Mouse (Mus musculus) testis, postnatal 14 days (tissue): Measurements from ENCODE around the gene Pgghg.
A peak's percentile ranks its signal among the peaks of the same experiment; 100 is the strongest.
"Not testable (repeated sequence)": the region's sequence is repeated elsewhere in the genome, so short reads cannot be mapped to it uniquely, and the experiment has no call there.

Experiments used
- DNase-seq: peaks from one replicate; pipeline ENCODE4 v3.0.0; 2021; ENCODE audit warnings: low spot score

Gene Pgghg

GRCm38 (mm10) chr7:140955758-140956555, 14.8 kb downstream of the Pgghg start, which contains the start of the genes Gm45717 and Ifitm2:
Gm45717 (minus strand) TSS chr7:140955937.
Ifitm2 (minus strand) TSS chr7:140955987.
- peak; percentile 73 for DNase-seq

DNA sequence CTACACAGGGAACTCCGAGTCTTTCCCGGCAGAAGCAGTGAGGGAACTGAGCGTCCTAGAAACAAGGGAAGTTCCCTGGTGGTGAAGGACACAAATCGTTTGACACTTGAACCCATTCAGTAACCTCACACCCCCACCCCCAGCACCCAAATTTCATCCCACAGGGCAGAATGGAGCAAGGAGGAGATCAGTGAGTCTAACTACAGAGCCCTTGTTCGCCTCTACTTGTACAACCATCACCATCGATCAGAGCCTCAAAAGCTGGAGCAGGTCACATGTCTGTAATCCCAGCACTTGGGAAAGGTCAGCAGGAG, 15.3 kb downstream of the Pgghg start:
- DNase-seq: no peak

DNA sequence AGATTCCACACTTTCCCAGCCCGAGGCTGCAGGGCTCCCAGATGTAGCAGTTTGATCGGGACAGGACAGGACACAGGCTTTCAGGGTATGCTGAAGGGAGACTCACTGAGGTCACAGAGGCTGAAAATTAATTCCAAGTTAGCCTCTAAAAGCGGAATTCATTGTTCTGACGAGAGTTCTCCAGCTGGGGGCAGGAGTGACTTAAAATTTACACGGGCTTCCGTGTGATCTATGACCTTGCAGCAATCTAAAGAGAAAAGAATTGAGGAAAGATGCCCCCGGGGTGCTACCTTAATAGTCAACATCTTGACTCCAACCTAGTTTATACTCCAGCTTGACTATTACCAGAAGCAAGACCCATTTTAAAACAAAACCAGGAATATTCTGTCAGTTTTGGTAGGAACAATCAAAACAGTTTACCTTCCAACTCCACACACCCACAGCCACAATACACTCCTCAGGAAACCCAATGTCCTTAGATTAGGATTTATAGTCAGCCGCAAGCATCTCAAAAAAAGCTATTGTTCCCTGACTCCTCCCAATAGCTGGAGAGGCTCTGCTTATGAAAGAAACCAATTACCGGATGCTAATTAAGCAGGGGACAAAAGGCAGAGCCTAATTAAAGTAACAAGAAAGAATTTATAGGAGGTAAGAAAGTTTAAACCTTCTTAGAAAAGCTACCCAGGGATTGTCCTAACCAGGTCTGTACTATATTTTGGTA, 18.1 kb downstream of the Pgghg start:
- no peak for DNase-seq

GRCm38 (mm10) chr7:140960026-140960425, 18.8 kb downstream of the Pgghg start:
- DNase-seq: no peak

DNA sequence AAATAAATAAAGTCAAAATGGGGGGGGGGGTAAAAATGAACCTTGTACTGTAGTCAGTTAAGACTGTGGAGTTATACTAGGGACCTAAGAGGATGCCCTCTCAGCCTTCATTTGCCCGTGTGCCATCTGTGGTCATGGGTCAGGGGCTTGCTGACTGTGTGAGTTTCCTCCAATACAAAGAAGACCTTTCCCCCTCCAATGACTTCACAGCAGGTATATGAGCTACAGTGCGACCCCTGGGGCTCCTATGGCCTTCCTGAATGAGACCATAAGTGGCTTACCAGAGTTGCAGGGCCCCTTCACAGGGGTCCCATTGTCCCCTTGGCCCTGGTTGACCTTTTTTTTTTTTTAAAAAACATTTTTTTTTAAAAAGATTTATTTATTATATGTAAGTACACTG, 20.2 kb downstream of the Pgghg start:
- DNase-seq: no peak

- DNase-seq: no peak
These were observed 21.5 kb downstream of the Pgghg start for GRCm38 (mm10) chr7:140962733-140963132.

DNA sequence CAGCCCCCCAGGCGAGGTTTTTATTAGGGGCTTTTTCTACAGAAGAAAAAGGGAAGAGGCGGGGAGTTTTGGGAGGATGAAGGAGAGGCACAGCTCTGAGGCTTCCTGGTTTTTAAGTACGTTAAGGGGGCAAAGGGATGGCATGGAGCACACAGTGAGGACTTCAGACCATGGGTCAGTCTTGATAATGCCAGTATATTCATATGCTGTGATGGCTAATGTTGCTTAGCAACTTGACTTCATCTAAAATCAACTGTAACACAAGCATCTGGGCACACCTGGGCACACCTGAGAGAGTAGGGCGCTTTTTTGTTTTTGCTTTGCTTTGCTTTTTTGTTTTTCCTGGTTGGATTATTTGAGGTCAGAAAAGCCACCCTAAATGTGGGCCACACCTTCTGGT, 25.7 kb downstream of the Pgghg start, which contains the start of gene Ifitm1:
Gene Ifitm1, plus strand, starts transcription at position 301 of the 400 bp plus-strand sequence.
- DNase-seq: no peak

DNA sequence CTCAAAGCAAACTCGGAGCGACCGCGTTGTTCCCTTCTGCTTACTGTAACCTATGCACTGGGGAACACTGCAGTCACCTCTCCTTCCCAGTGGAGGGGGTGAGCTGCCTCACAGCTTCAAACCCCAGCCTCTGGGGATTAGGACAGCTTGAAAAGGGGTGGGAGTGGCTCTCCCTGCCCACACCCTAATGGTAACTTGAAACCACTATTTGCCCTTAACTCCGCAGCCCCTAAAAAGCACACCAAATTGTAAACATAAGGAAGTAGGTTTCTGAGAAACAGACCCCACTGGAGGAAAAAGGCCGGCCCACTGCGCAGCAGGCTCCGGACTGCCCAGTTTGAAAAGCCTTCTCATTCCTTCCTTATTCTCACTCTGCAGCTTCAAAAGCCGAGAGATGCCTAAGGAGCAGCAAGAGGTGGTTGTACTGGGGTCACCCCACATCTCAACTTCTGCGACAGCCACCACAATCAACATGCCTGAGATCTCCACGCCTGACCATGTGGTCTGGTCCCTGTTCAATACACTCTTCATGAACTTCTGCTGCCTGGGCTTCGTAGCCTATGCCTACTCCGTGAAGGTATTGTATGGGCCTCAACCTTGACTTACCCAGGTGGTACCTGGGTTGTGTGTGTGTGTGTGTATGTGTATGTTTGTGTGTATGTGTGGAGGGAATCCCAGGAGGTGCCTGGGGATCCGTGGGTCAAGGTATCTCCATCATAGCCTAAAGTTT, 26.8 kb downstream of the Pgghg start:
- no peak for DNase-seq

GRCm38 (mm10) chr7:140968710-140969109, 27.5 kb downstream of the Pgghg start:
- not testable (repeated sequence) for DNase-seq

DNA sequence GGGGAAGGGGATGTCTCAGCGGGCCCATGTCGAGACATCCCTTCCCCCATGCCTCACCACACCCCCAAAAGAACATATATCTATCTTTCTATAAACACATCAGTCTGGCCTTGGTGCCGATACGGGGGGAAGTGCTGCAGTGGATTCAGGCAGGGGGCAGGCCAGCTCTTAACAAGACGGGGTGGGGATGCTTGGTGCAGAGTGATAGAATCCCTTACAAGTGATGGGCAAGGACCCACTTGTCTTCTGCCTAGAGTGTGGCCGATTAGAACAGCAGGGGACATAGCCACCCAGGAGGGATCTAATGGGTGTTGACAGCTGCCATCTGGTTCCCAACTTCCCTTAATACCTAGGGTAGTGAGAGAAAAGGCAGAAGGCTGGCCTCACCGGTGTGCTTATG, 29.7 kb downstream of the Pgghg start:
- DNase-seq: no peak

DNA sequence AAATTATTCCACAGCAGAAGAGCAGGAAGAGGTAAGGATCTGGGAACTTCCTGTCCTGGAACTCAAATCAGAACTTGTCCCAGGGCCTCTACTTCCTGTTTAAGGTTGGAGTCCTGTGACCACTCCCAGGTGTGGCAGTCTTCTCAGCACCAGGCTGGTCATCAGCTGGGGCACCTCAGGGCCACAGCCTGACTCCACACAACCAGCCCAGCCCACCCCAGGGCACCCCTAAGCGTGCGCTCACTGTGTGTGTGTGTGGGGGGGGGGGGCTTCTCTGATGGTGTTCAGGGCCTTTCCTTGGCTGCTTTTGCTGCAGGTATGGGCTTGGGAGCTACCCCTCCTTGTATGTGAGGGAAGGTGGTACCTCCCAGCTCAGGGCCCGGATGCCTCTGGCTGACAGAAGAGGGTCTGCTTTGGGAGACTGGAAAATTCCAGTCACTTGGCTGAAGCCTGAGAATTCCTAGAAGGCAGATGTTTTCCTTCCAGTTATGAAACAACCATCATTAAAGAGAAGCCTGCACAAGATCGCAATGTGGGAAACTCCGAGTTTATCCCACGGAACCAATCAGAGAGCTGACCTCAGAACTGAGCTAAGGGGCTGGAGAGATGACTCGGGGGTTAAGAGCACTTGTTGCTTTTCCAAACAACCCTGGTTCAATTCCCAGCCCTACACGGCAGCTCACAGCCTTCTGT, 30.4 kb downstream of the Pgghg start:
- no peak for DNase-seq

DNA sequence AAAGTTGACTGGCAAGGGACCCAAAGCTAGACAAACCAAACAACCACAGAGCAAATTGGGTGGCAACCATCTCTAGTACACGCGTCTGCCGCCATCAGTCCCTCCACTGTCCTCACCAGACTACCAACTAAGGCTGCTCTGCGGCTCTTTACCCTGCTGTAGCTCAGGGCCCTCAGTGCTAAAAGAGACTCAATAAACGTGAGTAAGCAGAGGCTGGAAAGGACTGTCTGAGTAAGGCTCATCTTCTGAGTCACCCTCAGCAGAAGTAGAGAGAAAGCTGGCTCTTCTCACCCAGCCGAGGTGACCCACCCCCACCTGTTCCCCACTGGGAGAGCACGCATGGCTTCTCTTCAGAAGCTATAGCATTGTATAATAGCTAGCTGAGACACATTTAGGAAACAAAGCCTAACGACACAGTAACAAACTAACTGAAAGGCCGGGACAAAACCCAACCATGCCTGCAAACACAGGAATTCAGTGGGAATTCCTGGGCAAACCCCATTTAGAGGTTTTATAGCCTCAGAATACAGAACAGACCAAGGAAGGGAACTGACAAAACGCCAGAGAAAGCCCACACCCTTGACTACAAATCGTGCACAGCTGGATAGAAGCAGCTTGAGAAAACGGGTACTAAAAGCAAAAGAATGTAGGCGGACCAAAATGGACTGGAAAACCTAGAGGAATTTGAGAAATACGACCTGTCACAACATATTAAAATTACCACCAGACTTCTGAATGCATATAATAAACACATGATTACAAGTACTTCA, 32.4 kb downstream of the Pgghg start:
- no peak for DNase-seq

- no peak for DNase-seq
These were observed 33.7 kb downstream of the Pgghg start for GRCm38 (mm10) chr7:140974940-140975339.

GRCm38 (mm10) chr7:140975465-140975864, 34.3 kb downstream of the Pgghg start:
- DNase-seq: no peak

GRCm38 (mm10) chr7:140976720-140977119, 35.5 kb downstream of the Pgghg start:
- DNase-seq: not testable (repeated sequence)

DNA sequence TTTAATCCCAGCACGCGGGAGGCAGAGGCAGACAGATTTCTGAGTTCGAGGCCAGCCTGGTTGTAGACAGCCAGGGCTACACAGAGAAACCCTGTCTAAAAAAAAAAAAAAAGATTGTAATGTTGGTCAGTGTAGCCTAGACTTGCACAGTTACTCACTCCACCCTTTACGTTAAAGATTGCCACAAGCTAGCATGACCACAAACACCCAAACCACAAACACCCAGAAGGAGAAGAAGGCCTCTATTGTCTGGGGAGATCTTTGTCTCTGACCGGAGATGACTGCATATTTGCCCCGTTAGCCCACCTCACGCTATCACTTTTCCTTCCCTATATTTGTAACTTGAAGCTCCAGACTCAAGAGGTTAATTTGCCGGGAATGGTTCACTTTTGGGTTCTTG, 40.5 kb downstream of the Pgghg start:
- no peak for DNase-seq

- DNase-seq: no peak
These were observed 41.8 kb downstream of the Pgghg start for GRCm38 (mm10) chr7:140982971-140983370.

- DNase-seq: no peak
These were observed 46.3 kb downstream of the Pgghg start for GRCm38 (mm10) chr7:140987182-140988138.

- no peak for DNase-seq
These were observed 47.8 kb downstream of the Pgghg start for GRCm38 (mm10) chr7:140989022-140989421.

GRCm38 (mm10) chr7:140990185-140990584, 49.0 kb downstream of the Pgghg start:
- DNase-seq: no peak
